Mouse (Mus musculus) neutrophil, adult 5-6 weeks (primary cell): Measurements from ENCODE around the gene Actr1a. TPM values are rescaled to one million over a fixed set of nuclear protein-coding genes. Genes with fewer than 3 reads are reported as not detected.
A peak's percentile ranks its signal among the peaks of the same experiment; 100 is the strongest.

Experiments used
- ATAC-seq: fragments of 151-379, 151-347 bp; 2 replicates; pipeline ENCODE4 v1.8.0; 2017; ENCODE audit warnings: mild to moderate bottlenecking, moderate TSS enrichment; ENCODE audit not compliant: insufficient number of reproducible peaks, poor library complexity, low FRiP score, severe bottlenecking; ENCODE audit errors: extremely low read depth
- total RNA-seq: library from RNA; stranded (forward); fragments of 200-1000 nt; gene quantifications from 2 replicates; pipeline ENCODE4 v1.2.3, GENCODE M21; 2017

Actr1a gene
- total RNA-seq, 1 experiment from 2014 or later, result 111 TPM

DNA sequence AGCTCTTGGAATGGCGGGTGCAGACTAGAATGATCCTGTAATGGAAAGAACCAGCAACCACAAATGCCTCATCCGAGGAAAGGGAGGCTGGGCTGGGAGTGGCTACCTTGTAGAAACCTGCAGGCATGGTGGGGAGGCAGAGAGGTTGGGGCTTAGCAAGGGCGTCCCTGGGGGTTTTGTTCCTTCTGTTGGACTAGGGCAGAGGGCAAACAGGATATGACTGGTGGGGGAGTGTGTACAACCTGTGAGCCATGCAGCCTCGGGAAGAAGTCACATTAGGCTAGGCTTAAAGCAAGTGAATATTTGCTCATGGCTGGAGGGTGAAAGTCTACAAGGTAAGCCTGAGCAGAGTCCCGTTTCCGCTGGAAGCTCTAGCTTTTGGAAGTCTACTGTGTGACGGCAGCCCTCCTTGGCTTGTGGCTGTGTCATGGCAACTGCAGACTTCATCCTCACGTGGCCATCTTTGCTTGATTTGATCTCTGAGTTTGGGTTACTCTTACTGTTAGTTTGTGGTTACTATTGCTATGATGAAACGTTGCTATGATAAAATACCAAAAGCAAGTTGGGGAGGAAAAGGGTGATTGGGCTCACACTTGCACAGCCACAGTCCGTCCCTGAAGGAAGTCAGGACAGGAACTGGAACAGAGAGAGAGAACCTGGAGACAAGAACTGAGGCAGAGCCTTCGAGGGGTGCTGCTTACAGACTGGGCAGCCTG, 32.1 kb downstream of the Actr1a start:
- ATAC-seq, result no peak

DNA sequence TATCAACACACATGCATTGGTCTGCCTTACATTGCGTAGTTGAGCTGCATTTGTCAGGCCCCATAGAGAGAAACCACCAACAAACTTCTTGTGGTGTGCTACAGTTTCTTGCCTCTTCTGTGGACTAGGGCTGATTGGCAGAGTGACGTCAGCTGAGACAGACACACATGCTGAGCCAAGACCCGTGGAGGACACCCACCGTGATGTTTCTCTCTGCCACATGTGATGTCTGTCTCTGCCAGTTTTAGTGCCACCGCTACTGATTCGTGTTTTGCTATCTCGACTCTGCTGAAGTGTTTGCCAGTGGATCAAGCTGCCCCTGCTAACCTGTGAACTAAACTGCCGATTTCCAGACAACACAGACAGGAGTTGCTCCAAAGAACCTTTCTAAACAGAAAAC, 33.4 kb downstream of the Actr1a start:
- no peak for ATAC-seq

DNA sequence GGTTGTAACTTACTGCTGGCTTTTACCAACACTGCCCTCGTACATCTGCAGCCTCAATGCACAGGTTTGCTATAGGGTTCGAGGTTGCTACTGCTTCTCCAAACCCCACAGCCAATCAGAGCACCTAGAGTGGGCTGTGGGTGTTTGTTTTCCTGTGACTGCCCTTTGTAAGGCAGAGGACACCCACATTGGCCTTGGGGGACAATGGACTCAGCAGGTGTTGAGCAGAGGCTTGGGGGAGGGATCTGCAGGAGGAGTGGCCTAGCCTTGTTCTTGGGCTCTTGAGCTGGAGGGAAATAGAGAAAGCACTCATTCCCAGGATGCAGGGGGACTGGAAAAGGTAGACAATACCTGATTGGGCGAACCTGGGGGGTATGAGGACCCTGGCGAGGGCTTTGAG, 37.2 kb downstream of the Actr1a start:
- ATAC-seq, result no peak

DNA sequence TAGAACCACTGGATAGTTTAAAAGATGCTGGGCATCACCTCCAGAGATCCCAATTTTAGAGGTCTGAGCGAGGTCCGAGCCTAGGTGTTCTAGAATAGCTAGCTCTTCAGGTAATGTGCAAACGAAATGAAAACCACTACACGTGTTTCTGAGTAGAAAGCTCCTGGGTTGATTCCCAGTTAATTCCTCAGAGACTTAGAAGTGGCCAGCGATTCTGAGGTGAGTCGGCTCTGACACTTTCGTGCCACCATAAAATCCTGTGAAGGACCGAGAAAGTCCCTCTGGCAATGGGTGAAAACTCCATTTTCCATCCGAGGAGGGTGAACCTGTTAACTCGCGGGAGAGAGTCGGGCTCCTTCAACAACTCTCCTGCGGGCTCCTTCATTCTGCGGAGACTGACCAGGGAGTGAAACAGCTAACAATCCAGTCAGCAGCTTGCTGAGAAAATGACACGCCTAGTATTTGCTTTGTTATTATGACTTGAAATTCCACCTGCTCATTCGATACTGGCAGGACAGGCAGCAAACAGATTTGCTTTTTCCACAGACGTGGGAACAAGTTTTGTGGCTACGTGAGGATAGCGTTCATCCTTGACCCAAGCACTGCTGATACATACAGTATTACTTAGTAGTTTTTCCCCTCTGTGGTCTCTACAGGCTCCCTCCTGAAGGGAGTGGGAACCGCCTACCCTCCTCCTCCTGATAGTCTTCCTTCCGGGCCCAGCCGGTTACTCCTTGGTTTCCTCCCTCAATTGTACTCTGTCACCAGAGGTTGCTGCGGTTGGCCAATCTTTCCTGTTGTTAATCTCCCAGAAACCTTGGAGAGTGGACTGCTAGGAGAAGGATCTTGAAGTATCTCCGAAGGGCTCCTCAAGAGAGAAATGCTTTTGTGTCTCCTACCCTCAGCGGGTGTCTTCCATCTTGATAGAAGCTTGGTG, 37.9 kb downstream of the Actr1a start:
- no peak for ATAC-seq

DNA sequence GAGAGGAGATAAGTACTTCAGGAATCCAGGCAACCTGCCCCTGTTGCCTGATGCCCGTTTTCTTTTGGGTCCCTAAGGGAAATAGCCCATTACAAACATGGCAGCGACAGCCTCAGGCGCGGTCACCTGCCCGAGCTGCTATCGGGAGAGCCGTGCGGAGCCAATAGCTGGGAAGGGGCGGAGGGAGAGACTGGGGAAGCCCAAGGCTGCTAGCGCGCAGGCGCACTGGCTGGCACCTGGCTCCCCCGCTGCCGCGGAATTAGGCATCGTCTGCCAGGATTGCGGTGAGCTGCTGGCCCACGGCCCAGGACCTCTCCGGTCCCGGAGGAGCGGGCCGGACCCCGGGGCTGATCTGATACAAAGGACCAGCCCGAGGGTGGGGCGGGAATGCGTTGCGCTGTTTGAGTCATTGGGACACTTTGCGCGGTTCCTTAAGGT, 38.8 kb downstream of the Actr1a start:
- peak; percentile 74 for ATAC-seq

DNA sequence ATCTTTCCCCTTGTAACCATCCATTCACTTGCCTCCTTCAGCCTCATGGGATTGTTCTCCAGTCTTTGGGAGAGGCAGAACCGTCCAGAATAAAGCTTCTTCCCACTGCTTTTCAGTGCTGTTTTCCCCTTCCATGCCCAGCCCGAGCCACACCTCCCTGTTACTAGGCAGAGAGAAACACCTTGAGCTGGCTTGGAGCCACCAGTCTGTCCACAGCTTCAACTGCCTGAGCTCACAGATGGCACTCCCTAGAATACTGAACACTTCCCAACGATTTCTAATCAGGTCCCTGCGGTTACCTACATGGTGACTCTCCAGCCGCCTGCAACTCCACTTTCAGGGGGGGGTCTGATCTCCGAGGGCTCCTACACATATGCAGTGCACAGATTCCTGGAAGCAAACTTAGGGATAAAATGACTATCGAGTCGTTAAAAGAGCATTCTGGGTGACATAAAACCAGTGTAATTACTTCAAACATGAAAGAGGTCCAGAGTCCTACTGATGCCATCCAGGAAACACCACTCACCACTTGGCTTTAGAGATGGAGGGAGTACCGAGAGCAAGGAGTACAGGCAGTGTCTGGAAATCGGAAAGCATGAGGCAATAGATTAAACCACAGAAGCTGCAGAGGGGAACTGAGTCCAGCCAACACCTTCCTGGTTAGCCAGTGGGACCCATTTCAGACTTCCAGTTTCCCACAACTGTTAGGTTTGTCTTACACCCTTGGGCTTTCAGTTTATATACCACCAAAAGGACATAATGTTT, 45.2 kb downstream of the Actr1a start, which contains the start of gene 2310034G01Rik:
2310034G01Rik (minus strand) TSS at position 135 of the 765 bp plus-strand sequence.
- ATAC-seq, result no peak

DNA sequence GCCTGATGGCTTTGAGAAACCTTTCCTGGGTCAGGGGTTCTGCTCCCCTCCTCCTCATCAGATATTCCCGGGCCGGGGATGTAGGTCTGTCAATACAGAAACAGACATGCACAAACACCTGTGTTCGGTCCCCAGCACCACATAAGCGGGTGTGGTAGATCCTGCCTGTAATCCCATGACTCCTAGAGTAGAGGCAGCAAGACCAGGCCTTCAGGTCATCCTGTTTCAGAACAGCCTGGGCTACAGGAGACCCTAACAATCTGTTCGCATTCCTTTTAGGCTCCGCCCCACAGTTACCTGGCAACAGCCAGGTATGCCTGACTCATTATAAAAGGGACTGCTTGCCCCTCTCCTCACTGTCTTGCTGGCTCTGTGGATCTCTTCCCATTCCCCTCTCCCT, 46.0 kb downstream of the Actr1a start:
- no peak for ATAC-seq

DNA sequence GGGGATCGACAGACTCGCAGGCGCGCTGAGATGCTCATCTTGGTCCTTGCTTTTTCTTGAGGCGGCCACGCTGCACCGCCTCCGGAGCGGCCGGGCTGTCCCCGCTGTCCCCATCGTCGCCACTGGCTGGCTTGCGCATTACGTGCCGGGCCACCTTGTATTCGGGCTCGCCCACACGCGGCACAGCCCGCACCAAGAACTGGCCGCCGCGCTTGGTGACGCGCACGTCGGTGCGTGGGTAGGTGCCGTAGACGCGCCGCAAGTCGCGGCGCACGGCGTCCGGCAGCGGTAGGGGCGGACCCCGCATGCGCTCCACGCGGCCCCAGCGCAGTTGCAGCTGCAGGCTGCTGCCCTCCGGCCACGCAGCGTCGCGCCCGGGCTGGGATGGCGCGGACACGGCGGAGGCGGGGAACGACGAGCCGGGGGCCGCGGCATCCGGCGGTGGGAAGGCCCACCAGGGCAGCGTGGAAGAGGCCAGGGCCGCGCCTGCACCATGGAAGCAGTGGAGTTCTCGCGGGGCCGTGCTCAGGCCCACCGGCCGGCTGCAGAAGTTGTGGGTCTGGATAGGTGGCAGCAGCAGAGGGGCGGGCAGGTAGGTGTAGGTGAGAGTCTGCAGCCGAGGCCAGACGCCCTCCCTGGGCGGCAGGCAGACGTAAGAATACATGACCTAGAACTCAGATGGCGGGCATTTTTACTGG, 46.6 kb downstream of the Actr1a start:
- peak; percentile 62 for ATAC-seq

DNA sequence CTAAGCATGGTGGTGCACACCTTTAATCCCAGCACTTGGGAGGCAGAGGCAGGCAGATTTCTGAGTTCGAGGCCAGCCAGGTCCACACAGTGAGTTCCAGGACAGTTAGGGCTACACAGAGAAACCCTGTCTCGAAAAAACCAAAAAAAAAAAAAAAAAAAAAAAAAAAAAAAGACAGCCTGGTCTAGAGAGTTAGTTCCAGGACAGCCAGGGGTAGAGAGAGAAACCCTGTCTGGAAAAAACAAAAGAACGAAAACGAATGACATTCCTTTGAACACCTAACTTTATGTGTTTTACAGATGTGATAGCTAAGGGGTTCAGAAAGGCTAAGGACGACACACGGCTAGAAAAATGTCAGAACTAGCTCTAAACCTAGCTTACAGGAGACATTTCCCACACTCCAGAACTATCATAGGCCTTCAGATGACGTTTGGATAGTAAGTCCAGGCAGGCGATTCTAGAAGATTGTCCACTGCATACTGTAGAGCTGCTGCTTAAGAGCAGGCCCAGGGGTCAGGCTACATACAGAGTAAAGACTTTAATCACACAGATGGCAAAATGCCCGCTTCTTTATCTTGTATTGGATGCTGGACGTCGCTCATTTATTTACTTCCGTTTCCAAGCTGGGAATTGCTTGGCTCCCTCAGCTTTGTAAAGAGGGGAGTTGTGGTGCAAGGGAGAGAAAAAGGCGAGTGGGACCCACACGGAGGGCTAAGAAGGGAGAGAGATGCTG, 47.4 kb downstream of the Actr1a start:
- ATAC-seq, result no peak

DNA sequence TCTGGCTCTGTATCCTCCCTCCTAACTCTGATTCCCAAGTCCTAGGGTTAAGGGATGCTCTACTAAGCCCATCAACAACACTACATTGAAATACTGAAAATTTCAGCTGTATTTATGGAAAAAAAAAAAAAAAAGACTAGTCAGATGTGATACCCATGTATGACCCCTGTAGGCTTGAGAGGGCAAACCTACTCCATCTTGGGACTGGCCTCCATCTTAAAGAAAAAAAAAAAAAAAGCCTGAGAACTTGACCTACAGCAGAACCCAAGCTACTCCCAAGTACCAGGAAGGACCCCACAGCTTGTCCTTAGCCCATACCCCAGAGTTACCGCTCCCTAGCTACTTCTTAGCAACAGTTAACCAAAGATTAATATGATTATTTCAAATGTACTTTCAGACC, 48.4 kb downstream of the Actr1a start:
- ATAC-seq, result no peak

DNA sequence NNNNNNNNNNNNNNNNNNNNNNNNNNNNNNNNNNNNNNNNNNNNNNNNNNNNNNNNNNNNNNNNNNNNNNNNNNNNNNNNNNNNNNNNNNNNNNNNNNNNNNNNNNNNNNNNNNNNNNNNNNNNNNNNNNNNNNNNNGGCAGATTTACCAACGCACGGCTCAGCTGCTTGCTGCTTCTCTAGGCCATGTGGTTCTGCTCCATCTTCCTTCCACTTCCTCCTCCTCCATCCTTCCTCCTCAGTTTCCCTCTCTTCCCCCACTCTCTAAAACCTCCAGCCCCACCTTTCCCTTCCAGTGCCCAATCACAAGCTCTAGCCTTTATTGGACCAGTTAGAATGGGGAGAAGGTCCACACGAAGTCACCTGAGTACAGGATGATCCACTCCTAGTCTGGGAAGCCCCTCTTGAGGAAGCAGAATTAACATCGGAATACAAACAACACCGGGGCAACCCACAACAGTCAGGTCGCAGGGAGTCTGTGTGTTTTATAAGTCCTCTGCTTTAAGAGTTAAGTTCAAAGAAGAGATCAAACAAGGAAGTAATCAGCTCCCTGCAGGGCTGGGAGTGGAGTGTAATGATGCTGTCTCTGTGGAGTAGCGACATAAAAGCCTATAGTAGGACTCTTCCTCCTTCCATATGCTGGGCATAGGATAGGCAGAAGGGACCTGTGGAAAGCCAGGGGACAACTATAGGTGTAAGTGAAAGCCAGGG, 50.7 kb downstream of the Actr1a start:
- ATAC-seq, result no peak

DNA sequence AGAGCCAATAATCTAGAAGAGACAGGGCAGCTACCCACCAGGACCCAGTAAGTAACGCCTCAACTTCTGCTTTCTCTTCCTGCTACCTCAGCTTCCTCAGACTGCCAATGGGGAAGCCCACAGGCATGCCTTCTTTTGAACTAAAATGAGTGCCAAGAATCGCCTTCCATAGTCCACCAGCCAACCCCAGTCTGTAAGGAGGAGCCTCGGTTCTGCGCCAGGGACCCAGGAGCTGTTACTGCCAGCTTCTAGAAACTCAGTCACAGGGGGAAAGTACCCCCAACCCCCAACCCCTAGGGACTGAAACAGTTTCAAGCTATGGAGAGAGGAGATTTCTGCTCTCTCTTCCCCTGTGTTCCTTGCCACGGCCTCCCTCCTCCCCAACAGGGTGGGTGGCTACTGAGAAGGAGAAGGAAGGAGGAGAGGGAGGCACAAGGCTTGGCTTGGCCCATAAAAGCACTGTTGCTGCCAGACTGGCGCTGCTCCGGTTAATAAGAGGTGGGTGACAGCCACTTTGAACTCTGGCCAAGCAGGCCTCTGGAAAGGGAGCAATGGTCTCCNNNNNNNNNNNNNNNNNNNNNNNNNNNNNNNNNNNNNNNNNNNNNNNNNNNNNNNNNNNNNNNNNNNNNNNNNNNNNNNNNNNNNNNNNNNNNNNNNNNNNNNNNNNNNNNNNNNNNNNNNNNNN, 56.1 kb downstream of the Actr1a start:
- peak; percentile 62 for ATAC-seq

DNA sequence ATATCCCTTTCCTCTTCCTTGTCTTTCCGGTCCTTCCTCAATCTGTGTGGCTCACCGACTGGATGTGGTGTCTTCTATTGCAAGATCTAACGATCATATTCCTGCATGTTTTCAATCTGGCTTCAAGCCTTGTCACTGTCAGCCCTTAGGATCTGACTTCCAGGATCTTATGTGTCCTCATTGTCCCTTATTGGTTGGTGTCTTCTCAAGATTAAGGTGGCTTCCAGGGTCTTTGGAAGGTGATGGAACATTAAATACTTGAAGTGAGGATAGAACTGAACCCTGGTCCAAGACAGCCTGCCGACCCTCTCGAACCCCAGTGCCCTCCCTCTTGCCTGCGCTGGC, 56.6 kb downstream of the Actr1a start:
- no peak for ATAC-seq

DNA sequence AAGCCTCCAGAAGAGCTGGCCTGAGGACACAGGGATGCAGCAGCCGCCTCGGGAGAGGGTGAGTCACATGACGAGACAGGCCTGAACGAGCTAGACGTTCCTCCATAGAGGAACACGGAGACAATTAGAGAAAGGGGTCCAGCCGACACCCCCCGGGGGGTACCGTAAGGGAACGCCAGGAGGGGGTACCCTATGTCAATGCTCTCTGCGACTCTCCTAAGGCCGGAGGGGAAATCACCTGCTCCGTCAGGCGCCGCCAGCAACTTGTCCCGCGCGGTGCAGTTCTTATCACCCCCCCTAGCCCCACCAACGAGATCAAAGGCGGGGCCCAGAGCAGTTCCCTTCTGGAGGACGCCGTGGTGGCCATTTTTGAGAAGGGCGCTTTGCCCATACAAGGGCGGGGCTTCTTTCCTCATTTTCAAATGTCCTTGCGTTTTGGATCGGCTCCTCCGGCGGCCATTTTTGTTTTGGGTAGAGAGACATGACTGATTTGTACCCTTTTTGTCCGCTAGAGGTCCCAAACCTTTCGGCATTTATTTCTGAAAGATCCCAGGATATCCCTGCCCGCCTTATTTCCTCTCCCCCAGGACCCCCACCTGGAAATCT, 57.1 kb downstream of the Actr1a start, which contains the start of gene Cuedc2:
Cuedc2 (minus strand) TSS at position 372 of the 606 bp plus-strand sequence.
- ATAC-seq, result peak; percentile 84

DNA sequence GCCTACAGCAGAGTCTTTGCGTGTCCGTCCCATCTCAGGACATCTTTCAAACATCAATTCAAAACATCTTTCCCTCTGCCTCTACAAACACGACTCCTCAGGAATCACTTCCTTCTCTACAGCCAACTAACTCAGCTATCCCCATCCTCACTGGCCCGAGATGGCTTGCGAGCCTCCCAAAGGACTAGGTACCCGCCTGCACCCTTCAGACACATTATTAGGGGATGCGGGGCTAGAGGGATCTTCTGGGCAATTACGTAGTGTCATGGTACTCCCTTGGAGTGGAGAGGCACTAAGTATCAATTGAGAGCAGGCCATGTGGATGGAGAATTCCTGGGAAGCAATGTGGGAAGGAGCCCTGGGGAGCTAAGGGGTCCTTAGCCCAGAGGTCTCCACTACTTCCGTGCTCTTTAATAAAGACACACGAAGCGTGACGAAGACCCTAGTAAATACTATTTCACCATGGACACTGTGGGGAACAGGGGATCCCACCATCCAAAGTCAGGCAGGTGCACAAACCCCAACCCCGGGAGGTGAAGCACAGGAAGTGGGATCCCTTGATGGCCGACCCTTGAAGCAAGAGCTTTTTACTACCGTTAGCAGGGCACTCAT, 57.7 kb downstream of the Actr1a start:
- ATAC-seq, result no peak

DNA sequence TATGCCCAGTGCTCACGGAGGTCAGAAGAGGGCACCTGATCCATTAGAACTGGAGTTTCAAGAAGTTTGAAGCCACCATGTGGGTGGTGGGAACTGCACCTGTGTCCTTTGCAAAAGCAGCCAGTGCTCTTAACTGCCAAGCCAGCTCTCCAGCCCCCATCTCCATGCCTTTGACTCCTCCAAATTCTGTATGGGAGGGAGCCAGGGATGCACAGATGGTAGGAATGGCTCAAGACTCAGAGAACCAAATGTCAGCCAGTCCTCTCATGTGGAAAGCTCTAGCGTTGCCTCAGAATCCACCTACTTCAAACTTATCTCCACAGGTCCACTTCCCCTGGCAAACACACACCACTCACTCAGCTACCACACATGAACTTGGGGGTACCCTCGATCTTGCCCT, 61.6 kb downstream of the Actr1a start:
- ATAC-seq, result no peak
